Mouse (Mus musculus) neural tube, embryonic 12.5 days (tissue): Measurements from ENCODE around the gene Gosr2. TPM values are rescaled to one million over a fixed set of nuclear protein-coding genes. Genes with fewer than 3 reads are reported as not detected.

ENCODE experiments used
- ATAC-seq: fragments of 200-750 bp; cut with Nextera tagmentation; 2 replicates; pipeline ENCODE4 v1.8.0; 2017; ENCODE audit warnings: low read depth, mild to moderate bottlenecking, moderate TSS enrichment, moderate library complexity; ENCODE audit not compliant: low FRiP score
- H3K27ac ChIP-seq: fragments of 300-500 bp; sonication (generic); 2 replicates; pipeline ENCODE4 v1.5.1; 2016
- H3K27me3 ChIP-seq: fragments of 300-500 bp; sonication (generic); replicated peaks from 2 replicates; pipeline ENCODE4 v1.6.1; 2016; ENCODE audit warnings: mild to moderate bottlenecking
- H3K36me3 ChIP-seq: fragments of 300-500 bp; sonication (generic); 2 replicates; pipeline ENCODE4 v1.6.1; 2016; ENCODE audit warnings: mild to moderate bottlenecking
- H3K4me1 ChIP-seq: fragments of 300-500 bp; sonication (generic); 2 replicates; pipeline ENCODE4 v1.6.1; 2016
- H3K4me2 ChIP-seq: fragments of 300-500 bp; sonication (generic); replicated peaks from 2 replicates; pipeline ENCODE4 v1.6.1; 2016; ENCODE audit warnings: mild to moderate bottlenecking
- H3K4me3 ChIP-seq: fragments of 300-500 bp; sonication (generic); 2 replicates; pipeline ENCODE4 v1.5.1; 2016
- H3K9ac ChIP-seq: fragments of 300-500 bp; sonication (generic); 2 replicates; pipeline ENCODE4 v1.6.1; 2016; ENCODE audit warnings: mild to moderate bottlenecking
- H3K9me3 ChIP-seq: fragments of 300-500 bp; sonication (generic); 2 replicates; pipeline ENCODE4 v1.6.1; 2016; ENCODE audit warnings: mild to moderate bottlenecking
- WGBS: fragments of 180-500 bp; shearing (Covaris S2); methylation state at CpG from one replicate; pipeline ENCODE4 v1.1.7; 2016; 5-methylcytosine and 5-hydroxymethylcytosine counted together
- polyA plus RNA-seq: library from polyadenylated mRNA; unstranded; fragments of >200 nt; fragmentation: Nextera tagmentation; extraction: Ambion mirVana; gene quantifications from 2 replicates; pipeline ENCODE4 v1.2.1, GENCODE M21; 2016

Gosr2 gene
- polyA plus RNA-seq, 1 experiment from 2014 or later = 85.8 TPM

DNA sequence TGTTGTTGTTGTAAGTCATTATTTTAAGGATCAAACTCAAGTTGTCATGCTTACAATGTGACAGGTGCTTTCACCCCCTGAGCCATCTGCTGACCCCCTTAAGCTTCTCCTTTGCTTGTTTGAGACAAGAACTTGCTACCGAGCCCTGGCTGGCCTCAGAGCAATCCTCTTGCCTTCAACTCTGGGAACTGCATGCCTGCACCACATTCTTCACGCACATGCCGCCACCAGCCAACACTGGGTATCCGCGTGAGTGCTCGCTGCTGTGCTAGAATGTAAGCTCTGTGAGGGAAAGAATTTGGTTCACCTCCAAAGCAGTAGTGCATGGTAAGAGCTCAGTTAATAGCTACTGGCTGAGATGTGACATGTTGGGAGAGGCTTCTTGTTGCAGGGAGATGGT is 61.4 kb downstream of the Gosr2 start:
- 86% methylated on average over 6 of the region's 6 CpGs for WGBS
- H3K4me2 ChIP-seq = no peak overlapping the region
- ATAC-seq = no peak

DNA sequence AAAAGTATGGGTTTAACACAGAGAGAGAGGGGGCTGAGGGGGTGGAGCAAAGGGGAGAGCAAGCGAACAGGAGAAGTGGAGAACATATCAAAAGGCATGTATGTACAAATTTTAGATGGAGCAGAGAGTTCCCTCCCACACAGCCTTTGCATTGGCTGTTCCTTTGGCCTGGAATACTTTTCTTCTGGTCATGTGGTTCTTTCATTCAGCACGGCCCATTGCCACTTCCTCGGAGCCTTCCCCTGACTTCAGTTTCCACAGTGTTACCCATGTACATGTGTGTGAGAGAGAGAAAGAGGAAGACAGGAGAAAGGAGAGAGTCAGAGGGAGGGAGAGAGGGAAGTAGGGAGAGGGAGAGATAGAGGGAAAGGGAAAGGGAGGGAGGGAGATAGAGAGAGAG is 62.2 kb downstream of the Gosr2 start:
- H3K4me1 ChIP-seq = no peaks in the 10 kb centered on the region
- no peaks in the 10 kb centered on the region for H3K36me3 ChIP-seq
- WGBS = 84% methylated on average over 3 of the region's 3 CpGs
- peaks cover 6% of the 10 kb centered on the region; the same call in 1 of the 2 replicates for H3K27me3 ChIP-seq
- H3K9ac ChIP-seq = no peak overlapping the region
- no peak overlapping the region for H3K27ac ChIP-seq
- H3K9me3 ChIP-seq = no peaks in the 10 kb centered on the region
- ATAC-seq = no peak
- H3K4me2 ChIP-seq = no peak overlapping the region
- H3K4me3 ChIP-seq = no peak overlapping the region

More for the DNA sequence above, 61.4 kb downstream of the Gosr2 start:
- Histone ChIP-seq H3K4me1 (no peaks in the 10 kb centered on the region), H3K36me3 (no peaks in the 10 kb centered on the region), H3K27me3 (peaks cover 6% of the 10 kb centered on the region; the same call in 1 of the 2 replicates), H3K27ac (no peak overlapping the region), H3K9ac (no peak overlapping the region), H3K9me3 (no peaks in the 10 kb centered on the region), H3K4me3 (no peak overlapping the region)

DNA sequence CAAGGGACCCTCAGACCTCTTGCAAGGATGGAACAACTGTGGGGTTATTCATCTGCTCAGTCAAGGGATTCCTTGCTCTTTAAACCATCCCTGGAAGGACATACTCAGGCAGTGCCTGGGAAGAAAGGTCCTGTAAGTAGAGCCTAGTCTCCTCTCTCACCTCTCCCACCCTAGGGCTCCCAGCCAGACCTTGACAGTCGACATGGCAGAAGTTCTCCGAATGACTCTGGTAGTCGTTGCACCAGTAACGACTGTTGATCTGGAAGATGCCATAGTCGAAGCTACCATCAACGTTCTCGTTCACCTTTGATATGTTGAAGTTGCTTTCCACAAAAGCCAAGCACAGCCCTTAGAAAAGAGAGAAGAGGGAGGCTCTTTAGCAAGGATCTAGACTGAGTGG is 62.9 kb downstream of the Gosr2 start:
- Histone ChIP-seq H3K9ac (no peak overlapping the region), H3K36me3 (no peaks in the 10 kb centered on the region), H3K4me1 (no peaks in the 10 kb centered on the region), H3K4me2 (no peak overlapping the region), H3K27ac (no peak overlapping the region), H3K4me3 (no peak overlapping the region), H3K27me3 (peaks cover 6% of the 10 kb centered on the region; the same call in 1 of the 2 replicates), H3K9me3 (no peaks in the 10 kb centered on the region)
- ATAC-seq = no peak
- WGBS = 86% methylated on average over 7 of the region's 7 CpGs

DNA sequence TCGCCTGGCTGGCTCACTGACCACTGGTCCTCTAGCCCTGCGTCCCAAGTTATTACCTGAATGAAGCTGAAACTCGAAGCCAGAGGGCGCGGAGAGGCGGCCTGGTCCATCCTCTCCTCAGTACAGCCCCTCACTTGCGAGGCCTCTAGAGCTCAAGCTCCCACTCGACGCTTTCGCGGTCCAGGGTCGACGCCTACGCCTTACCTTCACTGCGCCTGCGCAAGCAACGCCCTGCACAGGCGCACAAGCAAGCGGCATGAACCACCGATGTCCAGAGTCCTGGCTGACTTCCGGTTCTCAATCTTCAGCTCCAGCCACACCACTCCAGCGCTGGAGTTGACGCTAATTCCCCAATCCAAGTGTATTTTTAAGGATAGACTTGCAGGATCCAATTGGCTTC is 70.2 kb downstream of the Gosr2 start:
- Histone ChIP-seq H3K9ac (no peak overlapping the region), H3K27ac (no peak overlapping the region), H3K36me3 (no peaks in the 10 kb centered on the region), H3K9me3 (no peaks in the 10 kb centered on the region), H3K4me3 (no peak overlapping the region), H3K27me3 (no peaks in the 10 kb centered on the region), H3K4me2 (no peak overlapping the region), H3K4me1 (no peaks in the 10 kb centered on the region)
- 83% methylated on average over 23 of the region's 23 CpGs for WGBS
- ATAC-seq = no peak

Other genes with a start within 250 kb of the Gosr2 start
- gene Lrrc37a, start 193.3 kb downstream of the Gosr2 start, polyA plus RNA-seq = not detected in 2 replicates
- gene Gm884, start 76.8 kb downstream of the Gosr2 start, polyA plus RNA-seq = not detected in 2 replicates
- gene Lyzl6, start 59.0 kb downstream of the Gosr2 start, polyA plus RNA-seq = not detected in 2 replicates
- not detected in 2 replicates for gene Rprml, start 48.3 kb downstream of the Gosr2 start, polyA plus RNA-seq
- 0.32 and 0.37 TPM in 2 replicates for gene Wnt9b, start 51.9 kb upstream of the Gosr2 start, polyA plus RNA-seq
- 6.9 and 7.8 TPM in 2 replicates for gene Wnt3, start 76.3 kb upstream of the Gosr2 start, polyA plus RNA-seq